Mouse (Mus musculus) hindbrain, embryonic 14.5 days (tissue): ENCODE results near the gene Prr22. TPM values are rescaled to one million over a fixed set of nuclear protein-coding genes. Genes with fewer than 3 reads are reported as not detected.

Experiments used
- ATAC-seq: fragments of 200-750 bp; cut with Nextera tagmentation; 2 replicates; pipeline ENCODE4 v1.8.0; 2017; ENCODE audit warnings: moderate number of reproducible peaks, mild to moderate bottlenecking, moderate TSS enrichment, moderate library complexity; ENCODE audit not compliant: low FRiP score
- DNase-seq: peaks from one replicate; pipeline ENCODE4 v3.0.0-alpha.2; 2015; ENCODE audit warnings: low spot score
- H3K27ac ChIP-seq: fragments of 300-500 bp; sonication (generic); 2 replicates; pipeline ENCODE4 v1.5.1; 2014; ENCODE audit warnings: mild to moderate bottlenecking, moderate library complexity
- H3K27me3 ChIP-seq: fragments of 300-500 bp; sonication (generic); 2 replicates; pipeline ENCODE4 v1.6.1; 2014; ENCODE audit warnings: mild to moderate bottlenecking, low read length, mixed read lengths; ENCODE audit not compliant: control insufficient read depth, insufficient read depth
- H3K36me3 ChIP-seq: fragments of 300-500 bp; sonication (generic); replicated peaks from 2 replicates; pipeline ENCODE4 v1.6.1; 2014; ENCODE audit not compliant: control insufficient read depth, insufficient read depth
- H3K4me1 ChIP-seq: fragments of 300-500 bp; sonication (generic); replicated peaks from 2 replicates; pipeline ENCODE4 v1.6.1; 2014; ENCODE audit warnings: antibody characterized with exemption, low read length, mixed read lengths; ENCODE audit not compliant: control insufficient read depth, insufficient read depth
- H3K4me2 ChIP-seq: fragments of 300-500 bp; sonication (generic); replicated peaks from 2 replicates; pipeline ENCODE4 v1.6.1; 2014; ENCODE audit warnings: mild to moderate bottlenecking, moderate library complexity
- H3K4me3 ChIP-seq: fragments of 300-500 bp; sonication (generic); replicated peaks from 2 replicates; pipeline ENCODE4 v1.5.1; 2014; ENCODE audit warnings: mild to moderate bottlenecking, low read length
- H3K9ac ChIP-seq: fragments of 300-500 bp; sonication (generic); 2 replicates; pipeline ENCODE4 v1.6.1; 2014
- H3K9me3 ChIP-seq: fragments of 300-500 bp; sonication (generic); 2 replicates; pipeline ENCODE4 v1.6.1; 2016; ENCODE audit warnings: low read length; ENCODE audit not compliant: control insufficient read depth
- WGBS: fragments of 180-500 bp; shearing (Covaris S2); extraction: QIAGEN DNeasy Blood & Tissue Kit; methylation state at CpG from one replicate; pipeline ENCODE4 v1.1.7; 2014; 5-methylcytosine and 5-hydroxymethylcytosine counted together
- polyA plus RNA-seq: library from polyadenylated mRNA; unstranded; fragments of >200 nt; fragmentation: Nextera tagmentation; extraction: Ambion mirVana; gene quantifications from 2 replicates; pipeline ENCODE4 v1.2.1, GENCODE M21; 2014

The Prr22 gene
- polyA plus RNA-seq, 1 experiment from 2014 or later: 0.78 TPM

- WGBS: 58% methylated on average over 12 of the region's 12 CpGs
- peak overlapping the region; percentile 64 for H3K4me3 ChIP-seq
- H3K4me1 ChIP-seq: peaks cover 16% of the 10 kb centered on the region
- peaks cover 39% of the 10 kb centered on the region for H3K36me3 ChIP-seq
- no peak for DNase-seq
- H3K4me2 ChIP-seq: peak overlapping the region; percentile 73
- H3K27me3 ChIP-seq: peaks cover 2% of the 10 kb centered on the region; the same call in 1 of the 2 replicates
- H3K9me3 ChIP-seq: no peaks in the 10 kb centered on the region
- peak overlapping the region; percentile 93 for H3K27ac ChIP-seq
- H3K9ac ChIP-seq: peak overlapping the region; percentile 77
- ATAC-seq: peak; percentile 3; the same call in 1 of the 2 replicates
Observed at GRCm38 (mm10) chr17:56765431-56765830, 4.6 kb upstream of the Prr22 start.

- no peaks in the 10 kb centered on the region for H3K27me3 ChIP-seq
- no peak for DNase-seq
- H3K4me3 ChIP-seq: no peak overlapping the region
- peaks cover 16% of the 10 kb centered on the region for H3K4me1 ChIP-seq
- H3K36me3 ChIP-seq: peaks cover 49% of the 10 kb centered on the region
- no peaks in the 10 kb centered on the region for H3K9me3 ChIP-seq
- no peak for ATAC-seq
- H3K4me2 ChIP-seq: no peak overlapping the region
- WGBS: 94% methylated on average over 27 of the region's 27 CpGs
- H3K27ac ChIP-seq: no peak overlapping the region
- H3K9ac ChIP-seq: no peak overlapping the region
Observed at GRCm38 (mm10) chr17:56766631-56767405, 3.2 kb upstream of the Prr22 start.

- Histone ChIP-seq H3K4me2 (no peak overlapping the region), H3K9me3 (no peaks in the 10 kb centered on the region), H3K27ac (no peak overlapping the region), H3K36me3 (peaks cover 49% of the 10 kb centered on the region), H3K9ac (no peak overlapping the region), H3K4me1 (peaks cover 12% of the 10 kb centered on the region), H3K27me3 (no peaks in the 10 kb centered on the region), H3K4me3 (no peak overlapping the region)
- ATAC-seq (no peak), DNase-seq (no peak)
- 97% methylated on average over 29 of the region's 29 CpGs for WGBS
Observed at GRCm38 (mm10) chr17:56767531-56768135, 2.4 kb upstream of the Prr22 start.

GRCm38 (mm10) chr17:56768941-56769340 lies 1.1 kb upstream of the Prr22 start:
- WGBS: 92% methylated on average over 11 of the region's 11 CpGs
- Histone ChIP-seq H3K4me3 (no peak overlapping the region), H3K9me3 (no peaks in the 10 kb centered on the region), H3K9ac (no peak overlapping the region), H3K27me3 (no peaks in the 10 kb centered on the region), H3K4me1 (peaks cover 8% of the 10 kb centered on the region; the same call in 1 of the 2 replicates), H3K4me2 (no peak overlapping the region), H3K36me3 (peaks cover 49% of the 10 kb centered on the region), H3K27ac (no peak overlapping the region)
- DNase-seq (no peak), ATAC-seq (no peak)

- no peak overlapping the region for H3K4me3 ChIP-seq
- H3K4me2 ChIP-seq: no peak overlapping the region
- ATAC-seq (no peak), DNase-seq (no peak)
- H3K9ac ChIP-seq: no peak overlapping the region
- H3K36me3 ChIP-seq: 0 out of 2 replicates have a peak, but pooled peaks cover 17% of the 10 kb centered on the region
- no peak overlapping the region for H3K27ac ChIP-seq
- H3K4me1 ChIP-seq: no peaks in the 10 kb centered on the region
- H3K9me3 ChIP-seq: no peaks in the 10 kb centered on the region
- WGBS: 93% methylated on average over 11 of the region's 11 CpGs
- H3K27me3 ChIP-seq: no peaks in the 10 kb centered on the region
Observed at GRCm38 (mm10) chr17:56777568-56777967, 7.5 kb downstream of the Prr22 start.

- DNase-seq (no peak), ATAC-seq (no peak)
- Histone ChIP-seq H3K36me3 (0 out of 2 replicates have a peak, but pooled peaks cover 17% of the 10 kb centered on the region), H3K4me3 (no peak overlapping the region), H3K4me1 (no peaks in the 10 kb centered on the region), H3K9ac (no peak overlapping the region), H3K4me2 (no peak overlapping the region), H3K27ac (no peak overlapping the region), H3K9me3 (no peaks in the 10 kb centered on the region), H3K27me3 (no peaks in the 10 kb centered on the region)
- WGBS: 55% methylated on average over 3 of the region's 3 CpGs
Observed at GRCm38 (mm10) chr17:56778779-56779362, 8.8 kb downstream of the Prr22 start.

- DNase-seq: no peak
- no peak for ATAC-seq
- Histone ChIP-seq H3K27me3 (no peaks in the 10 kb centered on the region), H3K9ac (no peak overlapping the region), H3K36me3 (0 out of 2 replicates have a peak, but pooled peaks cover 17% of the 10 kb centered on the region), H3K4me3 (no peak overlapping the region), H3K27ac (no peak overlapping the region), H3K4me1 (no peaks in the 10 kb centered on the region), H3K9me3 (no peaks in the 10 kb centered on the region), H3K4me2 (no peak overlapping the region)
- 88% methylated on average over 13 of the region's 13 CpGs for WGBS
Observed at GRCm38 (mm10) chr17:56780291-56780978, 10.4 kb downstream of the Prr22 start.

GRCm38 (mm10) chr17:56788886-56789285 lies 18.8 kb downstream of the Prr22 start:
- no peak overlapping the region for H3K27ac ChIP-seq
- no peaks in the 10 kb centered on the region for H3K27me3 ChIP-seq
- no peak overlapping the region for H3K4me2 ChIP-seq
- no peaks in the 10 kb centered on the region for H3K36me3 ChIP-seq
- H3K9ac ChIP-seq: no peak overlapping the region
- DNase-seq: no peak
- 76% methylated on average over 3 of the region's 3 CpGs for WGBS
- no peaks in the 10 kb centered on the region for H3K9me3 ChIP-seq
- no peak for ATAC-seq
- H3K4me3 ChIP-seq: no peak overlapping the region
- H3K4me1 ChIP-seq: no peaks in the 10 kb centered on the region

GRCm38 (mm10) chr17:56789286-56789685 lies 19.2 kb downstream of the Prr22 start:
- no peaks in the 10 kb centered on the region for H3K36me3 ChIP-seq
- H3K9me3 ChIP-seq: no peaks in the 10 kb centered on the region
- H3K9ac ChIP-seq: no peak overlapping the region
- H3K4me2 ChIP-seq: no peak overlapping the region
- no peak overlapping the region for H3K4me3 ChIP-seq
- H3K27me3 ChIP-seq: no peaks in the 10 kb centered on the region
- no peak overlapping the region for H3K27ac ChIP-seq
- H3K4me1 ChIP-seq: no peaks in the 10 kb centered on the region
- DNase-seq (no peak), ATAC-seq (no peak)
- 91% methylated on average over 6 of the region's 6 CpGs for WGBS
